Mouse (Mus musculus) megakaryocyte, adult 5-6 weeks (primary cell): ENCODE results near the gene Stx7. TPM values are rescaled to one million over a fixed set of nuclear protein-coding genes. Genes with fewer than 3 reads are reported as not detected.

ENCODE experiments used
- ATAC-seq: 2 replicates; pipeline ENCODE4 v1.8.0; 2016; ENCODE audit warnings: mild to moderate bottlenecking, inconsistent platforms; ENCODE audit not compliant: poor library complexity, severe bottlenecking
- total RNA-seq, 2 experiments: library from RNA; stranded (forward) in 1 of 2; stranded (reverse) in 1 of 2; fragments of 153-499, 151-499 nt in 1 of 2; fragments of 221-1000, 200-1000 nt in 1 of 2; gene quantifications; 2 replicates each; pipeline versions ENCODE4 v1.2.3 to v1.2.4; 2015 to 2017

The Stx7 gene
- total RNA-seq, 2 experiments from 2014 or later = 174 to 189 TPM

- ATAC-seq = peak; percentile 64
These were observed 16.5 kb downstream of the Stx7 start for GRCm38 (mm10) chr10:24165526-24166055.

GRCm38 (mm10) chr10:24167978-24168583 is 19.0 kb downstream of the Stx7 start:
- ATAC-seq = peak; percentile 26; the same call in 1 of the 2 replicates

GRCm38 (mm10) chr10:24168854-24169253 is 19.8 kb downstream of the Stx7 start:
- no peak for ATAC-seq

GRCm38 (mm10) chr10:24171906-24172459 is 22.9 kb downstream of the Stx7 start:
- no peak for ATAC-seq

- ATAC-seq = peak; percentile 86
These were observed 24.3 kb downstream of the Stx7 start for GRCm38 (mm10) chr10:24173210-24174001.

- ATAC-seq = no peak
These were observed 41.3 kb downstream of the Stx7 start for GRCm38 (mm10) chr10:24190392-24190791.

GRCm38 (mm10) chr10:24191977-24192376 is 42.9 kb downstream of the Stx7 start:
- no peak for ATAC-seq

GRCm38 (mm10) chr10:24199303-24199702 is 50.2 kb downstream of the Stx7 start:
- ATAC-seq = no peak

- no peak for ATAC-seq
These were observed 51.0 kb downstream of the Stx7 start for GRCm38 (mm10) chr10:24200099-24200498.

GRCm38 (mm10) chr10:24210075-24210474 is 61.0 kb downstream of the Stx7 start:
- no peak for ATAC-seq

- ATAC-seq = no peak
These were observed 64.2 kb downstream of the Stx7 start for GRCm38 (mm10) chr10:24213297-24213696.

GRCm38 (mm10) chr10:24217558-24218268 is 68.6 kb downstream of the Stx7 start:
- ATAC-seq = no peak

GRCm38 (mm10) chr10:24220931-24221330 is 71.8 kb downstream of the Stx7 start:
- no peak for ATAC-seq

- no peak for ATAC-seq
These were observed 73.8 kb downstream of the Stx7 start for GRCm38 (mm10) chr10:24222911-24223310.

GRCm38 (mm10) chr10:24223449-24224143 is 74.5 kb downstream of the Stx7 start, which contains the start of gene Moxd1:
TSS of gene Moxd1 (plus strand) at chr10:24223517.
- 0 out of 2 replicates have a peak, but pooled peaks have one; percentile 27 for ATAC-seq

- ATAC-seq = no peak
These were observed 75.5 kb downstream of the Stx7 start for GRCm38 (mm10) chr10:24224591-24224990.

- ATAC-seq = no peak
These were observed 79.4 kb downstream of the Stx7 start for GRCm38 (mm10) chr10:24228318-24229183.

GRCm38 (mm10) chr10:24232281-24232680 is 83.2 kb downstream of the Stx7 start:
- ATAC-seq = no peak
